Mouse (Mus musculus) layer of hippocampus, adult 9-10 months (tissue): Measurements from ENCODE around the gene Rpl36al.

Experiments
- DNase-seq: peaks from one replicate; pipeline ENCODE4 v3.0.0; 2022; ENCODE audit warnings: low spot score

Gene Rpl36al

DNA sequence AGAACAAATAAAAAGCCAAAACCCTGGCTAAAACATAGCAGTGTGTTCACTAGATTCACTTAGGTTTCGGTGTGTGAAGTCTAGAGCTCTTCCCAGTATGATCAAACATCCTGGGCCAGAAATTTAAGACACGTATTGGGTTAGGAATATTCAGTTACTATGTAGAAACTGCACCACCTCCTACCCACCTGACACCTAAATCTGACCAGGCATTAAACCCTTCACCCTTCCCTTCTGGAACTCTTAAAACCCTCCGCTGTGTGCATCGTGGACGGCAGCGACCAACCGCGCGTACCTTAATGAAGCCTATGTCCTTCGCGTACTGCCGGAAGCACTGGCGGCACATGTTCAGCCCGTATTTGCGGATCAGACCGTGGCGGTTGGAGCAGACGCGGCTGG, 25.5 kb downstream of the Rpl36al start:
- DNase-seq = no peak

- no peak for DNase-seq
Measured at GRCm38 (mm10) chr12:69157107-69157506, 26.8 kb downstream of the Rpl36al start.

DNA sequence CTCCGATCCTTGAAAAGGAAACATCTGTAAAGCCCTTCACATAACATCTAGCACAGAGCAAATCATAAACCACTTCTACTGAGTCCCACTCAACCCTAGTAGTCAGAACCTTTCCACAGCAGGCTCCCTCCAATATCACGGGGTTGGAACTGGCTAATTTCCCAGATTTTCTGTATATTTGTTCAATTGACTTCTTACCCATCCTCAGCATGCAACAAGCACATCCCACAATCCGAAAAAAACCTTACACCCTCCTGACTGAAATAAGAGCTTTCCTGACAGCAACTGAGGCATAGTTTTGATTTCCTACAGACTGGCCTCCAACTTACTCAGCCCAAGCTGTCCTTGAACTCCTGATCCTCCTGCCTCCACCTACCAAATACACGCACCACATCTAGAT, 27.4 kb downstream of the Rpl36al start:
- DNase-seq = no peak

DNA sequence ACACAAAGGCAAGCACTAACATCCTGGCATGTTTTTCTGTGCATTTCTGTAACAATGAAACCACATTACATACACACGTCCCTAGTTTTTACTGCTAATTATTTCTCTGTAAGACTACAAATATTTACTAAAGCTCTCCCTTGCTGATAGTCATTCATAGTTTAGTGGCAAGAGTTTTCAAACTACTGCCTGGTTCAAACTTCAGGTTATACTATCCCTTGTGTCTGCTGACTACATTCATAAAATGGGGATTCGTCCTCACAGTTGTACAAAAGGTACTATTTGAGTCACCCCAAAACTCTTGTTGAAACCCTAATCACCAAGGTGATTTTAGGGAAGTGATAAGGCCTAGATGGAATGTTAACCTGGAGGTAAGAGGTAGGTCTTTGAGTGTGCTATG, 28.0 kb downstream of the Rpl36al start:
- DNase-seq = no peak

- no peak for DNase-seq
Measured at GRCm38 (mm10) chr12:69150049-69150448, 33.8 kb downstream of the Rpl36al start.

- no peak for DNase-seq
Measured at GRCm38 (mm10) chr12:69147166-69147735, 36.6 kb downstream of the Rpl36al start.

- no peak for DNase-seq
Measured at GRCm38 (mm10) chr12:69143460-69143859, 40.4 kb downstream of the Rpl36al start.

- no peak for DNase-seq
Measured at GRCm38 (mm10) chr12:69139841-69140240, 44.0 kb downstream of the Rpl36al start.

GRCm38 (mm10) chr12:69139201-69139600, 44.7 kb downstream of the Rpl36al start:
- no peak for DNase-seq
